Mouse (Mus musculus) testis, adult 2 months (tissue): ENCODE measurements around the gene Smim13.

ENCODE experiments used
- CTCF ChIP-seq: fragments of 200-500 bp; IDR thresholded peaks from 2 replicates; pipeline ENCODE4 v1.5.1; 2012; ENCODE audit warnings: low read depth, mild to moderate bottlenecking, inconsistent platforms, low read length, moderate library complexity; ENCODE audit not compliant: control insufficient read depth, insufficient read depth, insufficient replicate concordance
- POLR2A ChIP-seq: fragments of 200-500 bp; IDR thresholded peaks from 2 replicates; pipeline ENCODE4 v1.6.1; 2012; ENCODE audit warnings: low read depth, mild to moderate bottlenecking, inconsistent platforms, low read length, moderate library complexity; ENCODE audit not compliant: control insufficient read depth

DNA sequence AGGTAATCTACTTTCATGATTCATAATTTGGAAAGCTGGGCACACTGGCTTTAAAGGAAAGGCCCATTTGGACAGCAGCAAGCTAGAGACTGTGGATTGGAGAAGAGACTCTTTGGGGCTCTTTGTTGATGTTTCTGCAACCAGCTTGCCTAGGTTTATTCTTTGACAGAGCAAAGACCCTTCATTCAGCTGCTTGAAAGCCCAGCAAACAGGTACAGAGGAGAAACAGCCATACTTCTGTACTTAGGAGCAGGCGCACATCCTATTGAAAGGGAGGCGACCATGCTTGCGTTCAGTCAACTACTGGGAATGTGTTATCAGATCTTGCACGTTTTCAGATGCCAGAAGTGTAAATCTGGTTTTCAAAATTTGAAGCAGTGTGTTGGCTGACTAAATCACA, 75.0 kb downstream of the Smim13 start:
- TF ChIP-seq CTCF (no peak), POLR2A (no peak)
